In genomic region chr8:118518030-118518741, GRCm38 (mm10) we compare ENCODE assay signal across 8 mouse cellular contexts.
DNase-seq lines count a peak whose midpoint lies in the region; ATAC-seq lines count a peak whose summit lies in the region.

No protein-coding gene starts in this region.

- WGBS in intestine, embryonic 15.5 days, result 29% methylated on average over 13 of the region's 13 CpGs
- WGBS in kidney, embryonic 14.5 days, result 56% methylated on average over 13 of the region's 13 CpGs

- no peaks in the 10 kb centered on the region for H3K36me3 ChIP-seq in intestine, embryonic 15.5 days
- H3K36me3 ChIP-seq in kidney, embryonic 14.5 days (ENCODE audit: control insufficient read depth, insufficient read depth, low read length), result no peaks in the 10 kb centered on the region

- H3K4me1 ChIP-seq in intestine, embryonic 15.5 days (replicated peaks), result peaks cover 8% of the 10 kb centered on the region; the same call in 1 of the 2 replicates
- H3K4me1 ChIP-seq in kidney, embryonic 14.5 days (ENCODE audit: control insufficient read depth, insufficient read depth, low read length), result no peaks in the 10 kb centered on the region

- no peaks in the 10 kb centered on the region for H3K9me3 ChIP-seq in intestine, embryonic 15.5 days
- no peaks in the 10 kb centered on the region for H3K9me3 ChIP-seq in kidney, embryonic 14.5 days (ENCODE audit: control insufficient read depth, low read length)

- no peak overlapping the region for H3K4me3 ChIP-seq in intestine, embryonic 15.5 days (replicated peaks)
- H3K4me3 ChIP-seq in kidney, embryonic 14.5 days (ENCODE audit: low read length), result no peak overlapping the region

- 0 out of 2 replicates have a peak overlapping the region, but pooled peaks have one; percentile 1 for H3K4me2 ChIP-seq in intestine, embryonic 15.5 days (replicated peaks)
- no peak overlapping the region for H3K4me2 ChIP-seq in kidney, embryonic 14.5 days (replicated peaks; ENCODE audit: low read depth, low read length)

- no peaks in the 10 kb centered on the region for H3K27me3 ChIP-seq in intestine, embryonic 15.5 days (replicated peaks)
- H3K27me3 ChIP-seq in kidney, embryonic 14.5 days (ENCODE audit: control insufficient read depth, insufficient read depth, low read length), result no peaks in the 10 kb centered on the region

- no peak overlapping the region for H3K9ac ChIP-seq in intestine, embryonic 15.5 days
- no peak overlapping the region for H3K9ac ChIP-seq in kidney, embryonic 14.5 days (ENCODE audit: low read depth, low read length)

- 0 out of 2 replicates have a peak overlapping the region, but pooled peaks have one; percentile 14 for H3K27ac ChIP-seq in intestine, embryonic 15.5 days
- no peak overlapping the region for H3K27ac ChIP-seq in kidney, embryonic 14.5 days (ENCODE audit: low read depth, low read length)

- ATAC-seq in cerebellum, adult (ENCODE audit: insufficient number of reproducible peaks, low FRiP score, low TSS enrichment), result no peak
- peak; percentile 65 for ATAC-seq in intestine, embryonic 15.5 days
- ATAC-seq in kidney, embryonic 14.5 days (ENCODE audit: low FRiP score, low TSS enrichment), result no peak

- peak; percentile 5 for DNase-seq in cerebellum, adult 11 months
- DNase-seq in NIH3T3 (ENCODE audit: low read depth) (peak; percentile 15), MN1 (ENCODE audit: low spot score) (no peak)
- DNase-seq in frontal cortex, adult 2 months (ENCODE audit: extremely low spot score in 1 of 2, low spot score in 1 of 2), result peak; percentile 38 to 69
- DNase-seq in right cerebral cortex, adult 2 months (ENCODE audit: low spot score in 2 of 2), result peak; percentile 48 to 57
